Mouse (Mus musculus) heart, adult 11 months (tissue): ENCODE measurements around the gene Gpank1.
A peak's percentile ranks its signal among the peaks of the same experiment; 100 is the strongest.

Experiments used
- DNase-seq: peaks from one replicate; pipeline ENCODE4 v3.0.0; 2022

The Gpank1 gene

DNA sequence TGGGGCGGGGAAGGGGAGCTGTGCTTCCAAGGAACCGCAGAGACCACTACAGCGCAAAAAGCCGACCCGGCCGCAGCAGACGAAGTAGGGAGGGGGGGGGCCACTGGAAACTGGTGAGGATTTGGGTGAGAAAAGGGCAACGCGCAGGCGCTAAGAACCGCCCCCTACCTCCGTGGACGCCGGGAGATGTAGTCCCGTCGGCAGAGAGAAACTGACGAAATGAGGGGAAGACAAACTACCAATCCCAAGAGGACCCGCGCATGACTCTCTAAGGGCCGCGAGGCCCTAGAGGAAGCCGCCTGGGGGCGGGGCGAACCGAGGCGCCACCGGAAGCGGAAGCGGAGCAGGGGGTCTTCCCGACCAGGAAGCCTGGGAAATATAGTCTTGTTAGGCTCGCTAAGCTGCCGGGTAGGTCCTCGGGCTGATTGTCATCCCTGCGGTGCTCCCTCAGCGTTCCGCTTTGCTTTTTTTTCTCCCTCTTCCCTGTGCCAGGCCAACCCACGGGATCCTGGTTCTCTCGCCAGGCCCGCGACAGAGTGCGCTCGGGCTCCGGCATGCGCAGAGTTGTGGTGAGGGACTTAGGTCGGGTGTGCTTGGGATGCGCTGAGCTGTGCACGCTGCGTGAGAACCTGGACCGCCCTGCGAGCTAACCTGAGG, at the start of gene Gpank1:
TSS of gene Gpank1 (plus strand) at position 313 of the 657 bp plus-strand sequence.
- DNase-seq, result peak; percentile 100

DNA sequence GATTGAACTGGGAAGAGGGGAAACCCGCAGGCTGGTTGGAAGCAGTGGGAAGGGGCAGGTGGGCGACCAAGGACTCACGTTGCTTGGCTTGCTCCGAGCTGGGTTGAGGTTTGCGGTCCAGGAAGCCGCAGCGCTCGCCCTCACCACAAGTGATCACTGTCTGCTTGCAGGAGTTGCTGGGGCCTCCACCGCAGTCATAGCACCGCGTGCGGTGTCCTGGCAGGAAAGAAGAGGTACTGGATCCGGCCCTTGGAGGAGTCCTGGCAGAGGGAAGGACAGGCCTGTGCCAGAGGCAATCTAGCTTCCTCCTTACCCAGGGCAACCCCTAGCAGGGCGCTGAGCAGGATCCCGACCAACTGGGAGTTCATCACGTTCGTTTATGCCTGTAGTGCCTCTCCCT, 47.2 kb upstream of the Gpank1 start:
- no peak for DNase-seq

DNA sequence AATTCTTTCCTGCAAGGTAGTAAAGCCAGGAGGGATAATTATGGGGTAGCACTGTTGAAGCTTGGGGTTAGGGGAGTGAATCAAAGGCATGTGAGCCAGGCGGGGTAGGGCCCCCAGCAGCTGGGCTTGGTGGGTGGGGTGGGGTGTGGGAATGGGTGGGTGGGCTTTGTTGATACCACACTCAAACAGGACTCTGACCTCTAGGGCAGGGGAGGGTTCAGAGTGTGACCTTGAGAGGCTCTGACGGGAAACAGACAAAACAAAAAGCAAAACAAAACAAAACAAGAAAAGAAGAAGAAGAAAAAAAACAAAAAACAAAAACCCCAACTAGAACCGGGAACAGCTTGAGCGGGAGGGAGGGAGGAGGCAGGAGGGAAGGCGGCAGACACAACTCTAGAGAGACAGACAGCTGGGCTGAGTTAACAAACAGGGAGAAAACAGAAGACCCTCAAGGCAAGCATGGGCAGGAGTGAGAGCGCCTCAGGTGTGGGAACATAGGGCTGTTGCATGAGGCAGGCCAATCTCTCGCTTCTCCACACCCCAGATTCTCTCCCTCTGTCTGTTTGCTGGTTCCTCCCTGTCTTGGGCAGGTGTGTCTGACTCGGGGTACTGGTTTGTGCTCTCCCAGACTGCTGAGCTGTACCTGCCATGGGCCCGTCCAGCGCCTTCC, 44.6 kb upstream of the Gpank1 start, which contains the start of gene Ly6g6e:
TSS of gene Ly6g6e (plus strand) at position 396 of the 670 bp plus-strand sequence.
- DNase-seq, result no peak

DNA sequence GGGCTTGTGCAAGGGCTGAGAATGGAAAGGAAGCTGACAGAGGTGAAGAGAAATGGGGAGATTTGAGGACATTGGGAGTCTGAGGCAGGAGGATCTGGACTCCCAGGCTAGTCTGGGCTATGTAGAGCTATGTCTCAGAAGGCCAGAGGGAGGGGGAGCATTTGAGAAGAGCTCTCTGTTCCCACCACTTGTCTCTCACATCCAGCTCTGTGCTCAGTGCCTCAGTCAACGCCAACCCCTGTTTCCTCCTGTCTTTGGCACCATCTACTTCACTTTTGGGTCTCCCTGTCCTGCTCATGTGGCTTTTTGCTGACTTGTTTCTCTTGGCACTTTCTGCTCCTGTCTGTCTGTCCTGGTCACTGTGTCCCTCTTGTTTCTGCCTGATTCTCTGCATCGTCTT, 44.0 kb upstream of the Gpank1 start:
- peak; percentile 94 for DNase-seq

DNA sequence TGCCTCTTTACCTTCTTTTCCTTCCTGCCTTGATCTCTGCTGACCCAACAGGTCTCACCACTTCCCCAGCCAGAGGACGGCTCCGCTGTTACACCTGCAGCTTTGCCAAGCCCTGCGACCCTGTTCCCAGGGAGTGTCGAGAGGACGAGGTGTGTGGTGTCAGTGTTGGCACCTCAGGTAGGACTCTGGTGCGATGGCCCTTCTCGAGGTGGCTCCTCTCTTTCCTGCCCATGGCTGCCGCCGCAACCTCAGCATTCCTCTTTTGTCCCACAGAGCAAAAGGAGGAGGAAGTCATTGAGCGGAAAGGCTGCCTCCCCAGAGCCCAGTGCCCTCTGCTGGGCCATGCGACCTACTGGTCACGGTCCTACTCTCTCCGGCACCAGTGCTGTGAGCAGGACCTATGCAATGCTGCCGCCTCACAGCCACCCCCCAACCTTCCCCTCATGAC, 43.4 kb upstream of the Gpank1 start, which contains the start of gene Ly6g6d:
TSS of gene Ly6g6d (minus strand) at position 280 of the 448 bp plus-strand sequence.
- peak; percentile 97 for DNase-seq

DNA sequence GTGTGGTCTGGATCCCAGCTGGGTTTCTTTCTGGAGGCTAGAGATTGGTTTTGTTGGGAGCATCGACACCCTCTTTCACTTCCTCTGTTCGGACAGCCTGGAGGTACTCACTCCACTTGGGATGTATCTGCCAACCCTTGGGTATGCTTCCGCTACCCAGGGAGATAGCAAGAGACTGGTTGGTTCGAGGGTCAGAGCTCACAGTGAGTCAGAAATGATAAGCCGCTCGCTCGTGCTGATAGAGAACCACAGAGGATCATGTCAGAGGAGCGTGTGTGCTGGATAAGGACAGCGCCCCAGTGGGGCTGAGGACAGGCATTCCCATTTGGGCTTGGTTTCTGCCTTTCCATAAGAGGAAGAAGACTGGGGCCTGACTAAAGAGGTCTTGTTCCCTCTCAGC, 41.5 kb upstream of the Gpank1 start:
- peak; percentile 93 for DNase-seq

DNA sequence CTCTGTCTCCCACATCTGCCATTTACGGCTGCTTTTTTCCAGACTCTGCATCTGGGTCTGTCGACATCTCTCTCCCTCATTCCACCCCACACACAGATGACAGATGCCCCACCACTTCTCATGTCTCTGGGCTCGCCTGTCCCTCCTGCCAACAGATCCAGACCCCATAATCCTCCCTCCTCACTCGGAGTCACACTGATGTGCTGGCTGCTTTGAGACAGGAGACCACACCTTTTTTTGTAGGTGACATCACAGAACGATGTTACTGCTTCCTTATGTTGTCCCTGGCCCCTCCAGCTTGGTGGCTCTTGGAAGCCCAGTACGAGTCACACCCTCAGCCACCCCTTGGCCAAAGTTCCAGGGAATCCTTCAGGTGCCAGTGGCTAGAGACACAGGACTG, 41.0 kb upstream of the Gpank1 start:
- DNase-seq, result no peak

DNA sequence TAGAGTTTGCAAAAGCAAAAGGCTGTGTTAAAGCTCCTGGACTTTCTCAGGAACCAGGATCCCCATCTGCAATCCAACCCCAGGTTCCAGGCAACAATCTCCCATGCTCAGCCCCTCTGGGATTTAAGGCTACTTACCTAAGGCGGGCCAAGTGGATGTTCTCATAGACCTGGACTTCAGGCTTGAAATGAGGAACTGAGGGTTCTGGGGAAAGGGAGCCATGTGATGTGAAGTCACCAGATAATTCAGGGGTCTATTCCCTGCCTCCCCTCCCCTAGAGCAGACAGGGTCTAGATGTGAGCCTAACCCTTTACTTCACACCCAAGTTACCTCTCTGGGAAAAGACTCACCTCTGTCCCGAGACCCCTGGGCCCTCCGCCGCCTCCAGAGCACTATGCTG, 40.5 kb upstream of the Gpank1 start:
- DNase-seq, result no peak

DNA sequence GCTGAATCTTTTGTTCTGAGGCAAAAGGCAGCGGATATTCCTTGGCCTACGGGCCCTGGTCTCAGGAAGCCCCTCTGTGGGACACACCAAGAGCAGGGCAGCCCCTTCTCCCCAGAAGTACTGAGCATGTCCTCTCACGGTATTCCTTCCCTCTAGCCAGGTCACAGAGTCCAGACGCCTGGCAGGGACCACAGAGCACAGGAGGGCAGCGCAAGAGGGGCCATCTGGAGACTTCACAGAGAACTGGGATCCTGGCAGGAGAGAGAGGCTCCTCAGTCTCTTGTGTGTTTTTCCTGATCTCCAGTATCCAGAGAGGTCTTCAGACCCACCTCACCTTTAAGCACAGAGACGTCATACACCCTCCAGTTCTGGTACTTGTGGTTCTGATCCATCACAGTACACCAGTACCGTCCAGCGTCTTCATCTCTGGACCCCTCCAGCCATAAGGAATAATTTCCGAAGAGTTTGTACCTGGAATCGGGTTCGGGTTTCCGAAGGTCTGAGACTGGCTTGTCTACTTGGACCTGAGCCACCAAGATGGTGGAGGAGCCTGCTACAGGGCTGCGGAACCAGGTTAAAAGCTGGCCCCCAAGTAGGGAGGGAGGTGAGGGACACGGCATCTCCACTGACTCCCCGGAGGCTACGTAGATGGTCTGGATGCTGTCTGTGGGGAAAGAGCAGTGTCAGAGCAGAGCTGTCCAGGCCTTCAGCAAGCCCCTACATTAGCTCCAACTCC, 38.2 kb upstream of the Gpank1 start:
- DNase-seq, result no peak

DNA sequence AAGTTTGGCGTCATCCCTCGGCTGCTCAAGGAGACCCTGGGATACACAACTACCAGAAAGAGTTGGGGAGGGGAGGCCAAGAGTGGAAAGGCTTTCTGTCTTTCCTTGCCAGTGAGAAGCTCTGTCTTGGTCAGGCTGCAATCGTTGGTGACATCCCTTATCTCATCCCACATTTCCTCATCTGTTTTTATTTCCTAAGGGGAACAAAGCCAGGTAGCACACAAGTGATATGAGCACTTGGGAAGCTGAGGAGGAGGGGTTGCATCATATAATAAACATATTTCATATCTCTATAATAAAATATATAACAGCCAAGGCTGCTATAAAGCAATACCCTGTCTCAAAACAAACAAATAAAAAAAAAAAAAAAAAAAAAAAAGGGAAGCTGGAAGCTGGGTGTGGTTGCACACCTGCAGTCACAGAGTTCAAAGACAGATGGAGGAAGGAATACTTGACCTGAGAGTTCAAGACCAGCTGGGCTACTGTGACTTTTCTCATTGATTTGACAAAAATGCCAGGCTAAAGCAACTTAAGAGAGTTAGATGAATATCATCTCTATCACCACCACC, 37.2 kb upstream of the Gpank1 start:
- DNase-seq, result no peak

DNA sequence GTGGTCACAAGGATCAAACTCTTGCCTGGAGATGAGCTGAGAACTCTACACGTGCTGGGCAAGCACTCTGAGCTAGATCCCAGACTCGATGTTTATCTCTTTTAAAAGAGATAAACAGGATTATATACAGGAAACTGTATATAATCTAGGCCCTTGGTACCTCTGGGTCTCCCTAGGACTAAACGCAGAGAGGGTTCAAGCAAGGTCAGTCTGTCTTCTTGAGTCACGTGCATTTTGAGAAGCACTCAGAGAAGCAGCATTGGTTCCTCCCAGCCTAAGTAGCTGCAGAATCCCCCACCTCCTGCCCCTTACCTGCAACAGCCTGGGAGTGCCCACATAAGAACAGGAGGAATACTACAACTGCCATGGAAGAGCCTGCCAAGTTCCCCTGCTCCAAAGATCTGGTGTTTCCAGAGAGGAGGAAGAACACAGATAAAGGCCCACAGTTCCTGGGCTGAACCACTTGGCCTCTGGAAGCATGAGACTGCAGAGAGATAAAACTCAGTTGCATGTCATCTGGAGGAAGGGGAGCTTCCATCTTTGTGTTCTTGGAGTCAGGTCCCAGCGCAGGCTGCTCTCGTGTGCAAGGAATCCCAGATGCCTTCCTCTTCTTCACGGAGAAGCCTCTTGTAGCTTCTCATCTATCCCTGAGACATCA, 35.9 kb upstream of the Gpank1 start, which contains the start of gene Ly6g6f:
TSS of gene Ly6g6f (minus strand) at position 403 of the 658 bp plus-strand sequence.
- no peak for DNase-seq

DNA sequence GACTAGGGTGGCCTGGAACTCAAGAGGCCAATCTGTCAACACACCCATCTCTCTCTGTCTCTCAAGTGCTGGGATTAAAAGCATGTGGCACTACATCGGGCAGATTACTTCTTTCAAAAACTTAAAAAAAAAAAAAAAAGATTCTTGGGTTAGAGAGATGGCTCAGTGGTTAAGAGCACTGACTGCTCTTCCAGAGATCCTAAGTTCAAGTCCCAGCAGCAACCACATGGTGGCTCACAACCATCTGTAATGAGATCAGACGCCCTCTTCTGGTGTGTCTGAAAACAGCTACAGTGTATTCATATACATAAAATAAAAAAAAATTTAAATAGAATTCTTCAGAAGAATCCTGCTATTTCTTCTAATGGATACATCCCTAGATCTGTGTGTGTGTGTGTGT, 33.1 kb upstream of the Gpank1 start:
- no peak for DNase-seq

DNA sequence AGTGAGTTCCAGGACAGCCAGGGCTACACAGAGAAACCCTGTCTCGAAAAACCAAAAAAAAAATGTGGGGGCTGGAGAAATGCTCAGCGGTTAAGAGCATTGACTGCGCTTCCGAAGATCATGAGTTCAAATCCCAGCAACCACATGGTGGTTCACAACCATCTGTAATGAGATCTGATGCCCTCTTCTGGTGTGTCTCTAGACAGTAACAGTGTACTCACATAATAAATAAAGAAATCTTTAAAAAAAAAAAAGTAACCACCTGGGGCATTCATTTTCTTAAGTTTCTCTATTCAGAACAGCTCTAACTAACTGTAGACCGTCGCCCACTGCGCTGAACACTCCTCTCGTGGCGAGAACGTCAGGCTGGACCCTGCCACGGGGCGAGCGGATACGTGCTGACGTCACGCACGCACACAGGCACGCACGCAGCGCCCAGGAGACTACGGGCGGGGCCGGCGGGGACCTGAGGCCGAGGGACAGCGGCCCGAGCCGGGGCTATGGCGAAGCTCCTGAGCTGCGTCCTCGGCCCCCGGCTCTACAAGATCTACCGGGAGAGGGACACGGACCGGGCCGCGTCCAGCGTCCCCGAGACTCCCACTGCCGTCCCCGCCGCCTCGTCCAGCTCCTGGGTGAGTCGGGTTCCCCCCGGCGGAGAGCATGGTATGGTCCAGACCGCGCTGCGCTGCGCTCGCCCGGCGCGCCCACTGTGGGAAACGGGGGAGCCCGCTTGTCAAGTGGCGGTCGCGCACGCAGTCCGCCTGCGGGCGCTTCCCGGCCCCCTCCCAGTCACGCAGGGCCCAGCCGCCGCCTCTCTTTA, 32.2 kb upstream of the Gpank1 start, which contains the start of gene Abhd16a:
TSS of gene Abhd16a (plus strand) at position 439 of the 820 bp plus-strand sequence.
- peak; percentile 100 for DNase-seq

DNA sequence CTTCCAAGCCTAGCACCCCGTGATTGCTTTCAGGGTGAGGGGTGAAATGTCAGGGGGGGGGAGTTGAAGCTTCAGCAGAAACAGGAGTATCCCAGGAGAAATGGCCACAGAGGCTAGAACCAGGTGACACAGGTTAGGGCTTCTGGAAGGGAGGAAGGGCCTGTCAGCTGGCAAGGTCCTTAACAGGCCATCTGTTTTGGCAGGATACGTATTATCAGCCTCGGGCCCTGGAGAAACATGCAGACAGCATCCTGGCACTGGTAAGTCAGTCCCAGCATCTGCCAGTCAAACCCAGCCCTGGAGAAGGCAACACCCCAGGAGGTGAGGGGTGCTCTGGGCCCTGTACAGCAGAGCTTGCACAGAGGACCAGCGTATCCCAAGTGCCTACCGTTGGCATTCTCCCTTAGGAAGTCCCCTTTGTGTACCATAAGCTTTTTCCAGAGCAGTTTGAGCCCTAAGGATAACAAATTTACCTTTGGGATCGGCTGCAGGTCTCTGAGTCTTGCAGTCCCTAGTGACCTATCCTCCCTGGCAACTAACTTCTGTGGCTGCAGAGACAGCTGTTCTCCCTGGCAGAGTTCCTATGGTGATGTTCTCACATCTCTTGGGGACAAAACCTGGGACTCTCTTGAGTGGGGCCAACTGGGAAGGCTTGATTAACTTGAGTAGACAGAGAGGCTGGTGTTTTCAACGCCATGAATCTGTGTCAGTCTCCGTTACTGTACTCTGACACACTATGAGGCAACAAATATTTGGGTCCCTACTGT, 30.9 kb upstream of the Gpank1 start:
- DNase-seq, result peak; percentile 96

DNA sequence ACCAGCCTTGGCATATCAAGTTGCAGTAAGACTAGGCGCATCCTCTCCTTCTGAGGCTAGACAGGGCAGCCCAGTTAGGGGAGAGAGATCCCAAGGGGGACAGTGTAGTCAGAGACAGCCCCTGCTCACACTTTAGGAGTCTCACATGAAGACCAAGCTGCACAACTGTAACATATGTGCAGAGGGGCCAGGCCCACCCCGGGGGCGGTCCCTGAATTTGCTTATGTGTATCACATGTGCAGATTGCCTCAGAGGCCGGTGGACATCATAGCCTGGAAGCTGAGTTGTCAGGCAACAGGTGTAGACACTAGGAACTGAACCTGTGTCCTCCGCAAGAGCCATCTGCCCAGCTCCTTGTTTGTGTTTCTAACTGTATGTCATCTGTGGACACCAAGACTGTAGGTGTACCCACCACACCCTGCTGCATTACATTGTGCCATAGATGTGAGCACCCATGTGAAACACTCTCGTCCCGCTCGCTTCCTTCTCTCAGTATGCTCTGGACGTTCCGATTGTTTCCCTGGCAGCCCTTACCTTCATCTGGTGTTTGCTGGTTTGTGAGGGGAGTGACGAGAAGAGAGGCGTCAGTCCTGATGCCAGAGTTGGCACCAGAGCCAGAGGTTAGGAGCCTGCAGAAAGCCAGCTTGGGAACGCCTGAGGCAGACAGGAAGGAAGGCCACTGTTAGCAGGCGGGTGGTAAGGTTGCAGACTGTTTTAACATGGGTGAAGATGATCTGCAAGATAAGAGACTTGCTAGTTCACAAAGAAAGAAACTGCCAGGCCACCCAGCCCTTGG, 28.7 kb upstream of the Gpank1 start:
- DNase-seq, result peak; percentile 92

DNA sequence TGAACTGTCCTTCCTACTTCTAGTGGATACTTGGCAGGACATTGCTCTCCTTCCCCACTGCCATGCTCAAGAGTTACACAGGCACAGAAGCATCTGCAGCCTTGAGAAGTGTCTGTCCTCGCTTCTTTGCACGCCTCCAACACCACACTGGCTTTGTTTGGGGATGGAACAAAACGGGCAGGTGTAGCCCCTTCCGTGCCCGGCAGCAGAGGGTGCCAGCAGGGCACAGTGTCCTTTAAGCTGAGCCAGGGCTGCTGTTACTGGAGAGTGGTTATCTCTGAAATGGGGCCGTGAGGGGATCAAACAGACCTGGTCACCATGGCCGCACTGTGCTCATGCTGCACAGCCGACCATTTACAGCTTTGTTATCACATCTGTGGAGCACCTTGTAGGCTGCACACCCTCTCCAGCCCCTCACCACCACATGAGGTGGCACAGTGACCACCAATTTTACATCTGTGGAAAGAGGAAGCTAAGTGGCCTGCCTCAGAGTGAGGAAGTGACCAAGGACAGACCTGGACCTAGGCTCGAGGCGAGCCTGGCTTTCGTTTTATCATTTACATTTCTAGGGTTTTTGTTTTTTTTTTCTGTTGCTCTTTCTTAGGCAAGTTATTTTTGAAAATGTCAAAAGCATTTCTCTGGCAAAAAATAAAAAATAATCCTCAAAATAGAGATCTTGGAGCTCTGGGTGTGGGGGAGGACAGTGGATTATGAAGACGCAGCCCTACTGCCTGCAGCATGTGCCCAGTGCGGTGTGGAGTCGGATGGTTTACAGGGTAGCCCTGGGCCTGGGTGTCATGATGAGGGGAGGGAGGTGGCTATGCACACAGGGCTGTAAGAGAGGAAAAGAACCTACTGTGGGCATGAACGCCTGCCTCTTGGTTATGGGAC, 26.5 kb upstream of the Gpank1 start:
- DNase-seq, result no peak

DNA sequence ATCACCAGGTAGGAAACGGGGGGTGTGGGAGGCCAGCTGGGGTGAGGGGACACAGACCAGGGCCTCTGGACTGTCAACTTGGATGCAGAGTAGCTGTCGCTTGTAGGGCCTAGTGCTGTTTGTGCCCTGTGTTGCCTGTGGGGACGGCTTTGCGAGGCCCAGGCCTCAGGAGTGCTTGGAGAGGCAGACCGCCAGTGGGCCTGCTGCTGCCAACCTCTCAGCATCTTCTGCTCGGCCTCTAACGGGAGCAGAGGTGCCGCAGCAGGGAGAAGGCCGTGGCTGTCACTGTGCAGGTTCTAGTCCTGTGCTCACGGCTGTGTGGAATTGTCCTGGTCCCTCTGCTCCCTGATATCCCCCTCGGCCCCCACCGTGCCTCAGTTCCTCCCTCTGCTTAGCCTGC, 24.7 kb upstream of the Gpank1 start:
- DNase-seq, result no peak

DNA sequence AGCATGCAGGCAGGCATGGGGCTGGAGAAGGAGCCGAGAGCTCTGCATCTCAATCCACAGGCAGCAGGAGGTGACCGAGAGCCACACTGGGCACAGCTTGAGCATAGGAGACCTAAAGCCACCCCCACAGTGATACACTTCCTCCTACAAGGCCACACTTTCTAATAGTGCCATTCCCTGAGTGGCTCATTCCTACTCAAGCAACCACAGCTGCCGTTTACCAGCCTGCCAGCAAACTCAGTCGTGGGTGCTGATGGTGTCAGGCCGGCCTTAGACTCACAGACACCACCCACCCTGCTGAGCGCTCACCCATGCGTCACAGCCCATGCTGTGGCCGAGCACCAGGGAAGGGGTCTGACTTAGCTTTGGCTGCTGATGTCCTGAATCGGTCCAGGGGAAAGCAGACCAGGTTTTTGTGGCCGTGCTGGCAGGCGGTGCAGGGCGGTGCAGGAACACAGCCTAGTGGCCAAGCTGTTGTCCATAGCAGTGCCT, 24.0 kb upstream of the Gpank1 start:
- DNase-seq, result no peak
